Mouse (Mus musculus): Measurements from ENCODE around the gene Gm6176. TPM values are rescaled to one million over a fixed set of nuclear protein-coding genes. Genes with fewer than 3 reads are reported as not detected.
"Not testable (repeated sequence)": the region's sequence is repeated elsewhere in the genome, so short reads cannot be mapped to it uniquely, and the experiment has no call there.

Gm6176 gene
- total RNA-seq (2021), result not detected

- DNase-seq (ENCODE audit: extremely low spot score in 1 of 2, low spot score in 2 of 2); intact Hi-C loops (cut with DNase I): not testable (repeated sequence)
Observed at GRCm38 (mm10) chr7:22056205-22056604, at the start of gene Gm6176. Gene Gm6176, minus strand, starts transcription at chr7:22056305.

GRCm38 (mm10) chr7:22068757-22069156 lies 12.7 kb upstream of the Gm6176 start, which contains the start of gene Vmn1r139:
Gene Vmn1r139, plus strand, starts transcription at chr7:22069057.
- intact Hi-C loops (cut with DNase I); DNase-seq (ENCODE audit: extremely low spot score in 1 of 2, low spot score in 2 of 2): not testable (repeated sequence)

- intact Hi-C loops (cut with DNase I); DNase-seq (ENCODE audit: extremely low spot score in 1 of 2, low spot score in 2 of 2): not testable (repeated sequence)
Observed at GRCm38 (mm10) chr7:22028797-22029196, 27.3 kb downstream of the Gm6176 start, which contains the start of gene Vmn1r138. Gene Vmn1r138, minus strand, starts transcription at chr7:22028897.

Other genes starting within 250 kb of the Gm6176 start
- gene Vmn1r135, start 224.0 kb downstream of the Gm6176 start, total RNA-seq (2021), result not detected
- gene Gm5725, start 212.0 kb downstream of the Gm6176 start, total RNA-seq (2021), result not detected
- gene Gm5891, start 135.0 kb downstream of the Gm6176 start, total RNA-seq (2021), result not detected
- not detected for gene Vmn1r137, start 61.7 kb downstream of the Gm6176 start, total RNA-seq (2021)
- gene Vmn1r138, start 27.4 kb downstream of the Gm6176 start, total RNA-seq (2021), result not detected
- gene Vmn1r139, start 12.8 kb upstream of the Gm6176 start, total RNA-seq (2021), result not detected
- not detected for gene Gm16451, start 61.9 kb upstream of the Gm6176 start, total RNA-seq (2021)
- gene Gm10666, start 78.4 kb upstream of the Gm6176 start, total RNA-seq (2021), result not detected
- not detected for gene Vmn1r142, start 107.7 kb upstream of the Gm6176 start, total RNA-seq (2021)
- gene Vmn1r143, start 133.1 kb upstream of the Gm6176 start, total RNA-seq (2021), result not detected
- gene Gm8653, start 145.0 kb upstream of the Gm6176 start, total RNA-seq (2021), result not detected
- gene Gm8453, start 173.2 kb upstream of the Gm6176 start, total RNA-seq (2021), result not detected